Mouse (Mus musculus) embryonic fibroblast, embryonic 13.5 days (primary cell): ENCODE measurements around the gene Gpc4.

Source experiments
- CTCF ChIP-seq: IDR thresholded peaks from 2 replicates; pipeline ENCODE4 v1.5.1; 2011; ENCODE audit warnings: mild to moderate bottlenecking, control low read depth, low read length, moderate library complexity, borderline replicate concordance; ENCODE audit not compliant: insufficient read depth
- POLR2A ChIP-seq: IDR thresholded peaks from 2 replicates; pipeline ENCODE4 v1.6.1; 2011; ENCODE audit warnings: low read depth, mild to moderate bottlenecking, control low read depth, low read length, moderate library complexity

GRCm38 (mm10) chrX:52101940-52102339 is 63.1 kb downstream of the Gpc4 start:
- no peak for TF ChIP-seq CTCF
- no peak for TF ChIP-seq POLR2A
